Mouse (Mus musculus): ENCODE measurements around the gene Aph1c. TPM values are rescaled to one million over a fixed set of nuclear protein-coding genes. Genes with fewer than 3 reads are reported as not detected.
"Not testable (repeated sequence)": the region's sequence is repeated elsewhere in the genome, so short reads cannot be mapped to it uniquely, and the experiment has no call there.

The Aph1c gene
- polyA plus RNA-seq, 1 experiment = 10.2 TPM

DNA sequence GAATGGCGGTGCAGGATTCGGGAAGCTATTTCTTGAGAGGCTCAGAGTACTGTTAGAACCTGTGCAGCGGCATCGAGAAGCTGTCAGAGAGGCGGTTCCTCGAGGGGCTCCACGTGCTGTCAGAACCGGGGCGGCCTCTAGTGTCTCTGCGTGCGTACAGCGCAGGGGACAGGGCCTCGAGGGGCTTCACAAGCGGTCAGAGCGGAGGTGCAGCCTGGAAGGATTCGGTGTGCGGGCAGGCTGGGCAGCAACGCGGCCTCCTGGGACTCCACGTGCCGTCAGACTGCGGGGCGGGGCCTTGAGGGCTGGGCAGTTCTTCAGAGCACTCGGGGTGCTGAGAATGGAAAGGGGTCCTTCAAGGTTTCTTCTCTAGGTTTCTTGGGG lies 563 bp upstream of the Aph1c start:
- Histone ChIP-seq H3K4me3 (ENCODE audit: control insufficient read depth, low read depth, low read length) (peak overlapping the region; percentile 92), H3K4me1 (ENCODE audit: control insufficient read depth, insufficient read depth, low read length) (peaks cover 8% of the 10 kb centered on the region), H3K27ac (ENCODE audit: control insufficient read depth, insufficient read depth, low read depth, low read length) (peak overlapping the region; percentile 79), H3K27me3 (ENCODE audit: control insufficient read depth, insufficient read depth, low read length) (no peaks in the 10 kb centered on the region), H3K36me3 (ENCODE audit: control insufficient read depth, insufficient read depth, low read length) (no peaks in the 10 kb centered on the region)
- TF ChIP-seq POLR2A (IDR thresholded peaks at IDR 0.05; ENCODE audit: control insufficient read depth, low read depth, low read length) = no peak
- TF ChIP-seq CTCF (IDR thresholded peaks at IDR 0.05; ENCODE audit: control insufficient read depth, insufficient read depth, insufficient replicate concordance, low read depth, low read length) = no peak

DNA sequence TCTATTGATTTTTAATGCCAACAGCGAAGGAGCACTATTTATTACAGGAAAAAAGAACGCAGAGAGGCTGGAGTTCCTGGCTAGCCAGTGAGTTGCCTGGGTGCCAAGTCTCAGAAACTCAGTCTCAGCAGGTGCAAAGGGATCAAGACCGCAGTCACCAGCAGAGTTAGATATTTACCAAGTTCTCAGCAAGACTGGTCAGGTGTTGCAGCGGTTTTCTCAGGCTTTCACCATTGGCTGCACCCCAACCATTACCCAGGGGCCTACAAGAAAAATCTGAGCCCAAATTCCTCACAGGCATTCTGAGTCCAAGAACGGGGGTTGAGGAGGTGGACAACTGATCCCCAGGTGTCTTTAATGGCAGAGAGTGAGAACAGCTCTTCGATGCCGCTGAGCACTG lies 675 bp downstream of the Aph1c start:
- H3K27ac ChIP-seq (ENCODE audit: control insufficient read depth, insufficient read depth, low read depth, low read length) = peak overlapping the region; percentile 76
- H3K4me3 ChIP-seq (ENCODE audit: control insufficient read depth, low read depth, low read length) = peak overlapping the region; percentile 92
- TF ChIP-seq POLR2A (IDR thresholded peaks at IDR 0.05; ENCODE audit: control insufficient read depth, low read depth, low read length) (no peak), CTCF (IDR thresholded peaks at IDR 0.05; ENCODE audit: control insufficient read depth, insufficient read depth, insufficient replicate concordance, low read depth, low read length) (no peak)
- no peaks in the 10 kb centered on the region for H3K27me3 ChIP-seq (ENCODE audit: control insufficient read depth, insufficient read depth, low read length)
- peaks cover 8% of the 10 kb centered on the region for H3K4me1 ChIP-seq (ENCODE audit: control insufficient read depth, insufficient read depth, low read length)
- no peaks in the 10 kb centered on the region for H3K36me3 ChIP-seq (ENCODE audit: control insufficient read depth, insufficient read depth, low read length)

DNA sequence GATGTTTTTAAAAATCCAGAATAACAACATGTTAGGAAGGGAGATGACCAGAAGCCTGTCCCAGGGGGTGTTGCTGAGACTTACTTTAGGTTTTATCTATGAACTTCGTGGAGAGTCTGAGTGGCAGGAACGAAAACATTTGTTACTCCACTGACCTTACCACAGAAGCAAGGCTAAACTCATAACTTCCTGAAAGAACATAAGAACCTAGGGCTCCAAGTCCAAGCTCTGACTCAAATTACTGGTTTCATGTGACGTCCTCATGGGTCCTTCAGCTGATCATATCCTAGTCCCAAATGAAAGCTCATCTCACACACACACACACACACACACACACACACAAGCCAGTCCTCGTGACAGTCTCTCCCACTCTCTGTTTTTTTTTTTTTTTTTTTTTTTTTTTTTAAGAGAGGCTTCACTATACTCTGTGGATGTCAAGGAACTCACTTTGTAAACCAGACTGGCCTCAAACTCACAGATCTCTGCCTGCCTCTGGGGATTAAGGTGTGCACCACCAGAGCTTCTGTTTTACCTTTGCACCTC lies 2.1 kb downstream of the Aph1c start:
- Histone ChIP-seq H3K27ac (ENCODE audit: control insufficient read depth, insufficient read depth, low read depth, low read length) (no peak overlapping the region), H3K4me3 (ENCODE audit: control insufficient read depth, low read depth, low read length) (no peak overlapping the region), H3K27me3 (ENCODE audit: control insufficient read depth, insufficient read depth, low read length) (no peaks in the 10 kb centered on the region), H3K36me3 (ENCODE audit: control insufficient read depth, insufficient read depth, low read length) (no peaks in the 10 kb centered on the region), H3K4me1 (ENCODE audit: control insufficient read depth, insufficient read depth, low read length) (peaks cover 8% of the 10 kb centered on the region)
- TF ChIP-seq CTCF (IDR thresholded peaks at IDR 0.05; ENCODE audit: control insufficient read depth, insufficient read depth, insufficient replicate concordance, low read depth, low read length) = no peak
- no peak for TF ChIP-seq POLR2A (IDR thresholded peaks at IDR 0.05; ENCODE audit: control insufficient read depth, low read depth, low read length)

DNA sequence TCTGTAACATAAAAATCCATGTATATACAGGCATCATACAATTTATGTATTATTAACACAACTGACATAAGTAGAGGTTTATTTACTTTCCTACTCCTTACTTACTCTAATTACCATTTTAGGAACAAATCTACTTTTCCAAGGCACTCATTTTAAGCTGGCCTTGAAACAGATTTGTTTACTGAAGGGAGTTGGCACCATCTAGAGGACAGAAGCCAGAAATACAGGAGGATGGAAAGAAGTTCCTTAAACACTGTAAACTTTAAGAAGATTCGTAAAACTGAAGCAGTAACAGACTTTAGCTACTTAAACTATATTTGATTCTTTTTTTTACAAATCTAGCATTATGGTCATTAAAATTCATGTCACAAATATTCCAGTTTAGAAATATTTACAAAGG lies 8.5 kb downstream of the Aph1c start:
- Histone ChIP-seq H3K27ac (ENCODE audit: control insufficient read depth, insufficient read depth, low read depth, low read length) (no peak overlapping the region), H3K36me3 (ENCODE audit: control insufficient read depth, insufficient read depth, low read length) (no peaks in the 10 kb centered on the region), H3K27me3 (ENCODE audit: control insufficient read depth, insufficient read depth, low read length) (no peaks in the 10 kb centered on the region), H3K4me3 (ENCODE audit: control insufficient read depth, low read depth, low read length) (no peak overlapping the region), H3K4me1 (ENCODE audit: control insufficient read depth, insufficient read depth, low read length) (no peaks in the 10 kb centered on the region)
- no peak for TF ChIP-seq CTCF (IDR thresholded peaks at IDR 0.05; ENCODE audit: control insufficient read depth, insufficient read depth, insufficient replicate concordance, low read depth, low read length)
- no peak for TF ChIP-seq POLR2A (IDR thresholded peaks at IDR 0.05; ENCODE audit: control insufficient read depth, low read depth, low read length)

DNA sequence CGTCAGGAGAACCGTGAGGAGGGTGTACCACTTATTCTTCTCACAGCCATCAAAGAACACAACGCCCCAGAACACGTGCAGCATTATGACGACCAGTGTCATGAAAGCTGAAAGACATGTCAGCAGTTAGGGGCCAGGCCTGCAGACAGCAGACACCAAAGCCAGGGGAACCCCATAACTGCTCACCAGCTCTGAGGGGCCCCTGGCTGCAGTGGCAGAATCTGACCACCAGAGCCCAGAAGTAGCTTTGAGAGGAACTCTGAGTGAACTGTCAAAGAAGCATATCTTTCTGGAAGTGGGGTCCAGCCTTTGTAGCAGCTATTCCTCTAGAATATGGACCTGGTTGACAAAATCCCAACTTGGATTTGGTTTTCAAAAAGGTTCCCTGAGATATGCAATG lies 12.3 kb downstream of the Aph1c start:
- H3K4me3 ChIP-seq (ENCODE audit: control insufficient read depth, low read depth, low read length); H3K27me3 ChIP-seq (ENCODE audit: control insufficient read depth, insufficient read depth, low read length); H3K4me1 ChIP-seq (ENCODE audit: control insufficient read depth, insufficient read depth, low read length); H3K36me3 ChIP-seq (ENCODE audit: control insufficient read depth, insufficient read depth, low read length); H3K27ac ChIP-seq (ENCODE audit: control insufficient read depth, insufficient read depth, low read depth, low read length): not testable (repeated sequence)

DNA sequence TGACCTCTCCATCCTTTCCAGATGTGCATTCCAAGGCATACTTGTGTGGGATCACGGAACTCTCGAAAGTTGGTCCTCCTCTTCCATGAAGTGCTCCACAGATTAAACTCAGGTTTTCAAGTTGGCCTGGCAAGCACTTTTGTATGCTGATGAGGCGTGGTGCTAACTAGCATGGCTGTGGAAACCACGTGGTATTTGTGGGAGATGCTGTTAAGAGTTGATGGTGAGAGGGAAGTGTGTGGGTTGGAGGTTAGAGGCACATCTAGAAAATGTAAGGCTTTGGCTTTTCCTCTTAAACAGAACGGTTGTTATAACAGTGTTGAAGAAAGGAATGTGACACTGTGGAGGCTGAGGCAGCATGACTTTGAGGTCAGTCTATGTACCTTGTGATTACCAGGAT lies 13.5 kb downstream of the Aph1c start:
- Histone ChIP-seq H3K4me3 (ENCODE audit: control insufficient read depth, low read depth, low read length) (no peak overlapping the region), H3K27ac (ENCODE audit: control insufficient read depth, insufficient read depth, low read depth, low read length) (no peak overlapping the region), H3K27me3 (ENCODE audit: control insufficient read depth, insufficient read depth, low read length) (no peaks in the 10 kb centered on the region), H3K4me1 (ENCODE audit: control insufficient read depth, insufficient read depth, low read length) (no peaks in the 10 kb centered on the region), H3K36me3 (ENCODE audit: control insufficient read depth, insufficient read depth, low read length) (no peaks in the 10 kb centered on the region)
- TF ChIP-seq POLR2A (IDR thresholded peaks at IDR 0.05; ENCODE audit: control insufficient read depth, low read depth, low read length) = no peak
- TF ChIP-seq CTCF (IDR thresholded peaks at IDR 0.05; ENCODE audit: control insufficient read depth, insufficient read depth, insufficient replicate concordance, low read depth, low read length) = no peak

DNA sequence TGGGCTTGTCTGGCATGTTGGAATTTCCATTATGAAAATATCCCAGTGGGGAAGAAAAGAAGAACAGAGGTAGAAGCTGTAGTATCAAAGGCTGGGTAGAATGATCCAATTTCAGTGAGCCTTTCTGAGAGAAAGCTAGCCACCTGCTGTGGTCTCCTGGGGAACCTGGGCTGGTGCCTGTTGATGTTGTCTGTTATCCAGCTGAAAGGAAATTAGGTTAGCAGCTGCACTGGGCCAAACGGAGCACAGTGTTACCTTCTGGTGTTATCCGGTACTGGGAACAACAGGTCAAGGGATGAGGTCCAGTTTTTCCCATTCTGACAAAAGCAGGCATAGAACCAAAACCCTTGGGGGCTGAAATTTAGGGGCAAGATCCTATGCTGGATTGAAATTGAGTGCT lies 21.1 kb downstream of the Aph1c start:
- H3K36me3 ChIP-seq (ENCODE audit: control insufficient read depth, insufficient read depth, low read length) = no peaks in the 10 kb centered on the region
- TF ChIP-seq POLR2A (IDR thresholded peaks at IDR 0.05; ENCODE audit: control insufficient read depth, low read depth, low read length) = no peak
- TF ChIP-seq CTCF (IDR thresholded peaks at IDR 0.05; ENCODE audit: control insufficient read depth, insufficient read depth, insufficient replicate concordance, low read depth, low read length) = no peak
- H3K4me1 ChIP-seq (ENCODE audit: control insufficient read depth, insufficient read depth, low read length) = no peaks in the 10 kb centered on the region
- H3K27ac ChIP-seq (ENCODE audit: control insufficient read depth, insufficient read depth, low read depth, low read length) = no peak overlapping the region
- H3K4me3 ChIP-seq (ENCODE audit: control insufficient read depth, low read depth, low read length) = no peak overlapping the region
- H3K27me3 ChIP-seq (ENCODE audit: control insufficient read depth, insufficient read depth, low read length) = no peaks in the 10 kb centered on the region

DNA sequence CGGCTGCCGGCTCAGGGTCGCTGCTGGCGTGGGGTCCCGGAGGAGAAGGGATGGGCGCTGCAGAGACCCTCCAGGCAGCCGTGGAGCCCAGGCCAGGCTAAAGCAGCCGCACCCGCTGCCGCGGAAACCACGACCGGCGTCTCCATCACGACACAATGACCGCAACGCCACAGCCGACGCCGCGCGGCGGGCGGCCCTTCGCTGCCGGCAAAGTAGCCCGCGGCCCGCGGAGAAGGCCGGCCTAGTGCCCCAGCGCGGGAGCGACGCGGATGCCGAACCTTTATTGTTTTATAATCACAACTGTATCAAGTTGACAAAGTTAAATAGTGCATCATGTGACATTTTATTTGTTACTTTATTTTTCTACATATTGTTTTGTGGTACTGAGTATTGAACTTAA lies 28.6 kb downstream of the Aph1c start:
- not testable (repeated sequence) for H3K36me3 ChIP-seq (ENCODE audit: control insufficient read depth, insufficient read depth, low read length); H3K4me1 ChIP-seq (ENCODE audit: control insufficient read depth, insufficient read depth, low read length); H3K27me3 ChIP-seq (ENCODE audit: control insufficient read depth, insufficient read depth, low read length)
- peak; percentile 46 for TF ChIP-seq POLR2A (IDR thresholded peaks at IDR 0.05; ENCODE audit: control insufficient read depth, low read depth, low read length)
- Histone ChIP-seq H3K4me3 (ENCODE audit: control insufficient read depth, low read depth, low read length) (peak overlapping the region; percentile 82), H3K27ac (ENCODE audit: control insufficient read depth, insufficient read depth, low read depth, low read length) (peak overlapping the region; percentile 77; the same call in 1 of the 2 replicates)

Measured in testis, adult 2 months (tissue).